Mouse (Mus musculus) layer of hippocampus, postnatal 10 days (tissue): ENCODE results near the gene Vav2. TPM values are rescaled to one million over a fixed set of nuclear protein-coding genes. Genes with fewer than 3 reads are reported as not detected.

Experiments used
- DNase-seq, 2 experiments: peaks; one replicate each; pipeline ENCODE4 v3.0.0; 2021; ENCODE audit warnings: low spot score in 2 of 2
- long read RNA-seq: library from polyadenylated mRNA; stranded (forward); transcript quantifications from one replicate; pipeline ENCODE4 v2.0.0, GENCODE M21; 2023
- total RNA-seq, 2 experiments: library from RNA; stranded (reverse); gene quantifications; 2 replicates each; pipeline ENCODE4 v1.2.3; 2021

Vav2 gene
- total RNA-seq, result 10 to 100 TPM; 30.3 to 33.4 TPM
- long read RNA-seq, partial matches to known transcripts, result 0 of 5 reads
- long read RNA-seq, other reads (novel, unspliced or antisense), result 5 of 5 reads

- peak; percentile 72 to 85 for DNase-seq
Measured at GRCm38 (mm10) chr2:27426855-27427457, at the start of gene Vav2. Gene Vav2 (minus strand): TSS chr2:27427033.

- peak; percentile 86 to 92 for DNase-seq
Measured at GRCm38 (mm10) chr2:27475495-27476302, 48.9 kb upstream of the Vav2 start.

- peak in 1 of 2 experiments; percentile 59 for DNase-seq
Measured at GRCm38 (mm10) chr2:27474621-27475484, 48.0 kb upstream of the Vav2 start.

GRCm38 (mm10) chr2:27473911-27474310, 47.1 kb upstream of the Vav2 start:
- no peak for DNase-seq

- DNase-seq, result peak in 1 of 2 experiments; percentile 2
Measured at GRCm38 (mm10) chr2:27473061-27473765, 46.4 kb upstream of the Vav2 start.

GRCm38 (mm10) chr2:27471170-27471584, 44.3 kb upstream of the Vav2 start:
- no peak for DNase-seq

- no peak for DNase-seq
Measured at GRCm38 (mm10) chr2:27470535-27470934, 43.7 kb upstream of the Vav2 start.

- DNase-seq, result peak in 1 of 2 experiments; percentile 3
Measured at GRCm38 (mm10) chr2:27469991-27470355, 43.1 kb upstream of the Vav2 start.

- no peak for DNase-seq
Measured at GRCm38 (mm10) chr2:27469292-27469990, 42.6 kb upstream of the Vav2 start.

- no peak for DNase-seq
Measured at GRCm38 (mm10) chr2:27462901-27463300, 36.1 kb upstream of the Vav2 start.

GRCm38 (mm10) chr2:27461881-27462660, 35.2 kb upstream of the Vav2 start:
- no peak for DNase-seq

GRCm38 (mm10) chr2:27460651-27461050, 33.8 kb upstream of the Vav2 start:
- DNase-seq, result no peak

- no peak for DNase-seq
Measured at GRCm38 (mm10) chr2:27460163-27460562, 33.3 kb upstream of the Vav2 start.

- no peak for DNase-seq
Measured at GRCm38 (mm10) chr2:27459735-27460134, 32.9 kb upstream of the Vav2 start.

GRCm38 (mm10) chr2:27450226-27450625, 23.4 kb upstream of the Vav2 start:
- DNase-seq, result no peak

GRCm38 (mm10) chr2:27447782-27448181, 20.9 kb upstream of the Vav2 start:
- DNase-seq, result no peak

- DNase-seq, result no peak
Measured at GRCm38 (mm10) chr2:27446812-27447211, 20.0 kb upstream of the Vav2 start.

- DNase-seq, result no peak
Measured at GRCm38 (mm10) chr2:27445910-27446309, 19.1 kb upstream of the Vav2 start.

GRCm38 (mm10) chr2:27443450-27443708, 16.5 kb upstream of the Vav2 start:
- no peak for DNase-seq
